17 mouse cellular contexts compared by ENCODE assay signal in genomic region chr3:27519481-27519880, GRCm38 (mm10).
DNase-seq lines count a peak whose midpoint lies in the region; ATAC-seq lines count a peak whose summit lies in the region.
"Had no signal": no experiment of that assay in that cellular context is flagged by ENCODE, and none has a peak within 500 bp of the region (broad histone marks: within the 10 kb centered on the region; RNA-seq: fewer than 3 reads in every experiment).

No protein-coding gene starts in this region.

- H3K27ac ChIP-seq in intestine, embryonic 16.5 days (ENCODE audit: low read length), result no peak overlapping the region
- H3K27ac ChIP-seq in intestine, embryonic 15.5 days, result no peak overlapping the region
- peak overlapping the region; percentile 15; the same call in 1 of the 2 replicates for H3K27ac ChIP-seq in heart, embryonic 13.5 days (replicated peaks)
- H3K27ac ChIP-seq: embryonic facial prominence, embryonic 15.5 days; forebrain, embryonic 12.5 days; hindbrain, embryonic 15.5 days; limb, embryonic 13.5 days; liver, embryonic 14.5 days; midbrain, embryonic 13.5 days; neural tube, embryonic 15.5 days had no signal

- H3K27me3 ChIP-seq in intestine, embryonic 16.5 days (replicated peaks; ENCODE audit: control insufficient read depth, insufficient read depth, low read length), result no peaks in the 10 kb centered on the region
- no peaks in the 10 kb centered on the region for H3K27me3 ChIP-seq in intestine, embryonic 15.5 days (replicated peaks)
- no peaks in the 10 kb centered on the region for H3K27me3 ChIP-seq in heart, embryonic 13.5 days (replicated peaks)
- H3K27me3 ChIP-seq: embryonic facial prominence, embryonic 15.5 days; forebrain, embryonic 12.5 days; hindbrain, embryonic 15.5 days; limb, embryonic 13.5 days; neural tube, embryonic 15.5 days had no signal

- DNase-seq in heart, postnatal 25 days (ENCODE audit: low spot score), result peak; percentile 38
- peak; percentile 38 for DNase-seq in skeletal muscle tissue, adult 2 months (ENCODE audit: low read depth, low spot score)
- DNase-seq in left cerebral cortex, postnatal 36 days (ENCODE audit: low spot score in 2 of 2), result no peak
- DNase-seq in cerebellum, postnatal 36 days, result no peak
- DNase-seq: embryo, embryonic 11 days had no signal

- H3K4me2 ChIP-seq in intestine, embryonic 16.5 days (ENCODE audit: low read depth, low read length), result no peak overlapping the region
- no peak overlapping the region for H3K4me2 ChIP-seq in intestine, embryonic 15.5 days (replicated peaks)
- H3K4me2 ChIP-seq in heart, embryonic 13.5 days, result no peak overlapping the region
- H3K4me2 ChIP-seq: embryonic facial prominence, embryonic 15.5 days; forebrain, embryonic 12.5 days; hindbrain, embryonic 15.5 days; limb, embryonic 13.5 days; midbrain, embryonic 13.5 days; neural tube, embryonic 15.5 days had no signal

- H3K4me3 ChIP-seq in intestine, embryonic 16.5 days (ENCODE audit: low read length), result no peak overlapping the region
- no peak overlapping the region for H3K4me3 ChIP-seq in intestine, embryonic 15.5 days (replicated peaks)
- no peak overlapping the region for H3K4me3 ChIP-seq in heart, embryonic 13.5 days
- H3K4me3 ChIP-seq: embryonic facial prominence, embryonic 15.5 days; forebrain, embryonic 12.5 days; hindbrain, embryonic 15.5 days; limb, embryonic 13.5 days; midbrain, embryonic 13.5 days; myocyte; neural tube, embryonic 15.5 days had no signal

- H3K9me3 ChIP-seq in intestine, embryonic 16.5 days (ENCODE audit: control insufficient read depth, low read length), result no peaks in the 10 kb centered on the region
- H3K9me3 ChIP-seq in intestine, embryonic 15.5 days, result no peaks in the 10 kb centered on the region
- H3K9me3 ChIP-seq in heart, embryonic 13.5 days, result no peaks in the 10 kb centered on the region
- H3K9me3 ChIP-seq: embryonic facial prominence, embryonic 15.5 days; forebrain, embryonic 12.5 days; G1E; hindbrain, embryonic 15.5 days; limb, embryonic 13.5 days; midbrain, embryonic 13.5 days; neural tube, embryonic 15.5 days had no signal

- WGBS in intestine, embryonic 16.5 days, result 83% methylated on average over 6 of the region's 6 CpGs
- WGBS in intestine, embryonic 15.5 days, result 87% methylated on average over 6 of the region's 6 CpGs
- 76% methylated on average over 6 of the region's 6 CpGs for WGBS in heart, embryonic 13.5 days

- intact Hi-C loops in heart, postnatal 25 days (cut with DNase I), result no loop called here
- intact Hi-C loops in left cerebral cortex, postnatal 36 days (cut with DNase I), result no loop called here

- H3K9ac ChIP-seq in intestine, embryonic 16.5 days (ENCODE audit: low read depth, low read length), result no peak overlapping the region
- H3K9ac ChIP-seq in intestine, embryonic 15.5 days, result no peak overlapping the region
- H3K9ac ChIP-seq in heart, embryonic 13.5 days, result no peak overlapping the region
- H3K9ac ChIP-seq: embryonic facial prominence, embryonic 15.5 days; forebrain, embryonic 12.5 days; hindbrain, embryonic 15.5 days; limb, embryonic 13.5 days; liver, embryonic 14.5 days; midbrain, embryonic 13.5 days; neural tube, embryonic 15.5 days had no signal

- no peaks in the 10 kb centered on the region for H3K36me3 ChIP-seq in intestine, embryonic 16.5 days (ENCODE audit: control insufficient read depth, insufficient read depth, low read length)
- H3K36me3 ChIP-seq in intestine, embryonic 15.5 days, result no peaks in the 10 kb centered on the region
- peaks cover 35% of the 10 kb centered on the region for H3K36me3 ChIP-seq in heart, embryonic 13.5 days
- H3K36me3 ChIP-seq: forebrain, embryonic 12.5 days; G1E; hindbrain, embryonic 15.5 days; midbrain, embryonic 13.5 days; neural tube, embryonic 15.5 days had no signal

- no peaks in the 10 kb centered on the region for H3K4me1 ChIP-seq in intestine, embryonic 16.5 days (ENCODE audit: control insufficient read depth, insufficient read depth, low read length)
- no peaks in the 10 kb centered on the region; the same call in 1 of the 2 replicates for H3K4me1 ChIP-seq in intestine, embryonic 15.5 days (replicated peaks)
- peaks cover 32% of the 10 kb centered on the region for H3K4me1 ChIP-seq in heart, embryonic 13.5 days
- H3K4me1 ChIP-seq: forebrain, embryonic 12.5 days; hindbrain, embryonic 15.5 days; midbrain, embryonic 13.5 days had no signal

- ATAC-seq in intestine, embryonic 16.5 days, result 0 out of 2 replicates have a peak, but pooled peaks have one; percentile 31
- ATAC-seq in intestine, embryonic 15.5 days, result no peak
- ATAC-seq in heart, embryonic 13.5 days (ENCODE audit: extremely low read depth, insufficient number of reproducible peaks, low FRiP score, low TSS enrichment), result no peak
- ATAC-seq: midbrain, embryonic 13.5 days had no signal

Comparison
In these comparisons a context has a peak if more than half of its experiments do, and no peak if none do; other contexts are left out.
1. DNase-seq: peak in heart, postnatal 25 days (single experiment) and skeletal muscle tissue, adult 2 months (single experiment); none in left cerebral cortex, postnatal 36 days (0 of 2) and cerebellum, postnatal 36 days (0 of 2).